Comparison of ENCODE assay signal across 24 mouse cellular contexts in genomic region chr7:77855077-77855476, GRCm38 (mm10).
DNase-seq lines count a peak whose midpoint lies in the region; ATAC-seq and TF ChIP-seq lines count a peak whose summit lies in the region.
"Had no signal": no experiment of that assay in that cellular context is flagged by ENCODE, and none has a peak within 500 bp of the region (broad histone marks: within the 10 kb centered on the region; RNA-seq: fewer than 3 reads in every experiment).

No protein-coding gene starts in this region.

- no peak overlapping the region for H3K4me3 ChIP-seq in forebrain, embryonic 14.5 days (ENCODE audit: low read depth, low read length)
- H3K4me3 ChIP-seq in forebrain, embryonic 11.5 days (ENCODE audit: low read depth, low read length), result no peak overlapping the region
- H3K4me3 ChIP-seq in lung, embryonic 14.5 days (ENCODE audit: low read depth, low read length), result no peak overlapping the region
- H3K4me3 ChIP-seq: embryonic facial prominence, embryonic 13.5 days; heart, embryonic 12.5 days; heart, embryonic 15.5 days; hindbrain, embryonic 10.5 days; hindbrain, embryonic 13.5 days; intestine, embryonic 15.5 days had no signal

- no peaks in the 10 kb centered on the region for H3K36me3 ChIP-seq in forebrain, embryonic 14.5 days (ENCODE audit: control insufficient read depth, insufficient read depth, low read length)
- H3K36me3 ChIP-seq in forebrain, embryonic 11.5 days (ENCODE audit: control insufficient read depth, insufficient read depth, low read length), result no peaks in the 10 kb centered on the region
- H3K36me3 ChIP-seq in lung, embryonic 14.5 days (ENCODE audit: insufficient read depth), result no peaks in the 10 kb centered on the region
- H3K36me3 ChIP-seq: embryonic facial prominence, embryonic 13.5 days; heart, embryonic 12.5 days; heart, embryonic 15.5 days; hindbrain, embryonic 10.5 days; hindbrain, embryonic 13.5 days; intestine, embryonic 15.5 days had no signal

- TF ChIP-seq CTCF in lung, embryonic 14.5 days (IDR thresholded peaks at IDR 0.05; ENCODE audit: low read depth), result no peak
- no peak for TF ChIP-seq CTCF in brain, embryonic 14.5 days (IDR thresholded peaks at IDR 0.05; ENCODE audit: borderline replicate concordance, extremely low read depth, insufficient read depth, insufficient read length)

- no peak overlapping the region for H3K9ac ChIP-seq in forebrain, embryonic 14.5 days (ENCODE audit: low read length)
- H3K9ac ChIP-seq in forebrain, embryonic 11.5 days (ENCODE audit: low read length), result no peak overlapping the region
- no peak overlapping the region for H3K9ac ChIP-seq in lung, embryonic 14.5 days
- H3K9ac ChIP-seq: embryonic facial prominence, embryonic 13.5 days; heart, embryonic 12.5 days; heart, embryonic 15.5 days; hindbrain, embryonic 13.5 days; intestine, embryonic 15.5 days had no signal

- TF ChIP-seq POLR2A in brain, embryonic 14.5 days (IDR thresholded peaks at IDR 0.05; ENCODE audit: borderline replicate concordance, extremely low read depth, insufficient read depth, insufficient read length, poor library complexity, severe bottlenecking), result no peak

- 46% methylated on average over 2 of the region's 2 CpGs for WGBS in forebrain, embryonic 14.5 days
- 83% methylated on average over 2 of the region's 2 CpGs for WGBS in forebrain, embryonic 11.5 days
- WGBS in lung, embryonic 14.5 days, result 54% methylated on average over 2 of the region's 2 CpGs

- no peak overlapping the region for H3K27ac ChIP-seq in forebrain, embryonic 14.5 days (ENCODE audit: low read depth, low read length)
- H3K27ac ChIP-seq in forebrain, embryonic 11.5 days (ENCODE audit: low read depth, low read length), result no peak overlapping the region
- no peak overlapping the region for H3K27ac ChIP-seq in lung, embryonic 14.5 days (ENCODE audit: low read depth)
- H3K27ac ChIP-seq: embryonic facial prominence, embryonic 13.5 days; heart, embryonic 15.5 days; hindbrain, embryonic 10.5 days; hindbrain, embryonic 13.5 days; intestine, embryonic 15.5 days had no signal

- H3K27me3 ChIP-seq in forebrain, embryonic 14.5 days (replicated peaks; ENCODE audit: control insufficient read depth, insufficient read depth, low read length), result no peaks in the 10 kb centered on the region
- no peaks in the 10 kb centered on the region for H3K27me3 ChIP-seq in forebrain, embryonic 11.5 days (ENCODE audit: control insufficient read depth, insufficient read depth, low read length)
- no peaks in the 10 kb centered on the region for H3K27me3 ChIP-seq in lung, embryonic 14.5 days (ENCODE audit: insufficient read depth, low read length)
- H3K27me3 ChIP-seq: embryonic facial prominence, embryonic 13.5 days; heart, embryonic 12.5 days; heart, embryonic 15.5 days; hindbrain, embryonic 13.5 days; intestine, embryonic 15.5 days had no signal

- no peak overlapping the region for H3K4me2 ChIP-seq in forebrain, embryonic 14.5 days (ENCODE audit: low read length)
- no peak overlapping the region for H3K4me2 ChIP-seq in forebrain, embryonic 11.5 days (ENCODE audit: low read depth, low read length, severe bottlenecking)
- H3K4me2 ChIP-seq in lung, embryonic 14.5 days, result no peak overlapping the region
- H3K4me2 ChIP-seq: embryonic facial prominence, embryonic 13.5 days; heart, embryonic 12.5 days; heart, embryonic 15.5 days; hindbrain, embryonic 13.5 days; intestine, embryonic 15.5 days had no signal

- no peaks in the 10 kb centered on the region for H3K9me3 ChIP-seq in forebrain, embryonic 14.5 days (replicated peaks; ENCODE audit: control insufficient read depth, low read length)
- H3K9me3 ChIP-seq in forebrain, embryonic 11.5 days (ENCODE audit: control insufficient read depth, low read length), result no peaks in the 10 kb centered on the region
- no peaks in the 10 kb centered on the region for H3K9me3 ChIP-seq in lung, embryonic 14.5 days (ENCODE audit: low read depth, low read length)
- H3K9me3 ChIP-seq: embryonic facial prominence, embryonic 13.5 days; heart, embryonic 12.5 days; heart, embryonic 15.5 days; hindbrain, embryonic 10.5 days; hindbrain, embryonic 13.5 days; intestine, embryonic 15.5 days had no signal

- ATAC-seq in forebrain, embryonic 14.5 days, result peak; percentile 72
- no peak for ATAC-seq in forebrain, embryonic 11.5 days (replicated peaks; ENCODE audit: low FRiP score)
- ATAC-seq in lung, embryonic 14.5 days (ENCODE audit: insufficient read depth), result no peak
- ATAC-seq: CD4-positive, CD25-positive, alpha-beta regulatory T cell, adult 4 months; hindbrain, embryonic 16.5 days; intestine, embryonic 15.5 days had no signal

- H3K4me1 ChIP-seq in forebrain, embryonic 14.5 days (ENCODE audit: control insufficient read depth, insufficient read depth, low read length), result peaks cover 7% of the 10 kb centered on the region
- H3K4me1 ChIP-seq in forebrain, embryonic 11.5 days (replicated peaks; ENCODE audit: control insufficient read depth, insufficient read depth, low read length), result 0 out of 2 replicates have a peak, but pooled peaks cover 2% of the 10 kb centered on the region
- peaks cover 3% of the 10 kb centered on the region; the same call in 1 of the 2 replicates for H3K4me1 ChIP-seq in lung, embryonic 14.5 days (ENCODE audit: insufficient read depth)
- H3K4me1 ChIP-seq: embryonic facial prominence, embryonic 13.5 days; hindbrain, embryonic 10.5 days; hindbrain, embryonic 13.5 days had no signal

- peak; percentile 68 for DNase-seq in forebrain, embryonic 14.5 days (ENCODE audit: low spot score)
- DNase-seq in forebrain, embryonic 11.5 days (ENCODE audit: low spot score), result no peak
- peak; percentile 5 for DNase-seq in lung, embryonic 14.5 days
- DNase-seq in lung, postnatal 4 days, result no peak
- peak; percentile 84 for DNase-seq in brain, embryonic 14.5 days (ENCODE audit: low read depth)
- no peak for DNase-seq in kidney, postnatal 14 days
- DNase-seq: adrenal gland, adult 2 months; adrenal gland, postnatal 14 days; cerebellum, adult 2 months; cerebellum, adult 9-11 months; cerebellum, postnatal 25 days; gastrocnemius, postnatal 25 days; heart, adult 18-20 months; heart, postnatal 10 days; heart, postnatal 36 days; kidney, adult 11 months had no signal

Comparison
In these comparisons a context has a peak if more than half of its experiments do, and no peak if none do; other contexts are left out.
1. DNase-seq: peak in forebrain, embryonic 14.5 days (single experiment), lung, embryonic 14.5 days (single experiment) and brain, embryonic 14.5 days (single experiment); none in forebrain, embryonic 11.5 days (single experiment), lung, postnatal 4 days (0 of 2) and kidney, postnatal 14 days (single experiment).